In the genomic region with DNA sequence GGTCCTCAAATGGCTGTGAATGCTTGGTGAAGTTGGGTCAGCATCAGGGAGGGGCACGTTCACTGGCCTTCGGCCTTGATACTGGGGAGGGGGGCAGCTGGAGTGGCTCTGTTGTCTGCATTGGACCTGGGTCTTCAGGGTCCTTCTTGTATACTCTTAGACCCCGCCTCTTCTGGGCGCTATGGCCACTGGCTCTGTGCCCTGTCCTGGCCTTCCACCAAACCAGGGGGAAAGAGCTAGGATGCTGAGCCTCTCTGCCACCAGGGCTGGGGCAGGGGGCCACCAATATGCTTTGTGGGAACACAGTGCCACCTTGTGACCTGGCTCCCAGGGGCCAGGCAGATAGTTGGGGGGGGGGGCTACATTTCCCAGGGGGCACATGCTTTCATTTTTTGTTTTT, we compare ENCODE assay signal across 10 mouse cellular contexts.
A peak's percentile ranks its signal among the peaks of the same experiment; 100 is the strongest.
DNase-seq lines count a peak whose midpoint lies in the region; ATAC-seq and TF ChIP-seq lines count a peak whose summit lies in the region.
"Had no signal": no experiment of that assay in that cellular context is flagged by ENCODE, and none has a peak within 500 bp of the region (broad histone marks: within the 10 kb centered on the region; RNA-seq: fewer than 3 reads in every experiment).

No protein-coding gene starts in this region.

- no peak for TF ChIP-seq POLR2A in brain, embryonic 14.5 days (IDR thresholded peaks at IDR 0.05; ENCODE audit: borderline replicate concordance, extremely low read depth, insufficient read depth, insufficient read length, poor library complexity, severe bottlenecking)

- 39% methylated on average over 4 of the region's 4 CpGs for WGBS in heart, embryonic 14.5 days
- WGBS in liver, embryonic 11.5 days = 76% methylated on average over 4 of the region's 4 CpGs

- peak; percentile 93 for DNase-seq in heart, adult 11 months
- no peak for DNase-seq in heart, postnatal 25 days (ENCODE audit: low spot score)
- DNase-seq in brain, embryonic 14.5 days (ENCODE audit: low read depth) = peak; percentile 78
- DNase-seq in liver, embryonic 11.5 days (ENCODE audit: low spot score) = no peak
- DNase-seq in adrenal gland, adult 2 months = no peak
- DNase-seq in thymus, postnatal 36 days = no peak
- no peak for DNase-seq in testis, postnatal 14 days (ENCODE audit: low spot score)
- DNase-seq: adrenal gland, postnatal 10 days had no signal

- peak overlapping the region; percentile 9 to 14; a peak in 1 of 4 replicates for H3K4me3 ChIP-seq in heart, embryonic 14.5 days (ENCODE audit: control insufficient read depth in 1 of 2, insufficient read depth in 1 of 2, low read depth in 1 of 2, low read length in 2 of 2)
- H3K4me3 ChIP-seq in liver, embryonic 11.5 days (ENCODE audit: low read depth, low read length) = no peak overlapping the region
- H3K4me3 ChIP-seq: myocyte had no signal

- peaks cover 67 to 77% of the 10 kb centered on the region in 2 experiments for H3K4me1 ChIP-seq in heart, embryonic 14.5 days (ENCODE audit: control insufficient read depth in 2 of 2, insufficient read depth in 2 of 2, low read length in 2 of 2)
- H3K4me1 ChIP-seq in liver, embryonic 11.5 days (replicated peaks; ENCODE audit: control insufficient read depth, insufficient read depth, low read length) = peaks cover 38% of the 10 kb centered on the region

- peak overlapping the region; percentile 62 for H3K4me2 ChIP-seq in heart, embryonic 14.5 days (ENCODE audit: low read length)
- peak overlapping the region; percentile 52 for H3K4me2 ChIP-seq in liver, embryonic 11.5 days

- H3K27me3 ChIP-seq in heart, embryonic 14.5 days (ENCODE audit: control insufficient read depth, insufficient read depth, low read length) = no peaks in the 10 kb centered on the region
- 0 out of 2 replicates have a peak, but pooled peaks cover 2% of the 10 kb centered on the region for H3K27me3 ChIP-seq in liver, embryonic 11.5 days (replicated peaks; ENCODE audit: control insufficient read depth, insufficient read depth, low read length)

- peak overlapping the region; percentile 56 for H3K9ac ChIP-seq in heart, embryonic 14.5 days (ENCODE audit: low read length)
- H3K9ac ChIP-seq in liver, embryonic 11.5 days (ENCODE audit: low read depth, low read length) = no peak overlapping the region

- TF ChIP-seq CTCF in brain, embryonic 14.5 days (IDR thresholded peaks at IDR 0.05; ENCODE audit: borderline replicate concordance, extremely low read depth, insufficient read depth, insufficient read length) = no peak; the same call in 1 of the 2 replicates

- ATAC-seq in heart, embryonic 14.5 days (ENCODE audit: insufficient number of reproducible peaks, insufficient read depth, low FRiP score, low read depth) = no peak
- ATAC-seq in liver, embryonic 11.5 days (replicated peaks; ENCODE audit: low FRiP score) = no peak; the same call in 1 of the 2 replicates

- no peaks in the 10 kb centered on the region for H3K9me3 ChIP-seq in heart, embryonic 14.5 days (ENCODE audit: control insufficient read depth, low read length)
- H3K9me3 ChIP-seq in liver, embryonic 11.5 days (ENCODE audit: control insufficient read depth, low read length) = no peaks in the 10 kb centered on the region

- peak overlapping the region; percentile 88 to 96 for H3K27ac ChIP-seq in heart, embryonic 14.5 days (replicated peaks in 1 of 2; ENCODE audit: control insufficient read depth in 1 of 2, insufficient read depth in 1 of 2, low read depth in 2 of 2, low read length in 2 of 2)
- H3K27ac ChIP-seq in liver, embryonic 11.5 days (ENCODE audit: low read depth, low read length) = peak overlapping the region; percentile 85; the same call in 1 of the 2 replicates

- no peaks in the 10 kb centered on the region for H3K36me3 ChIP-seq in heart, embryonic 14.5 days (ENCODE audit: control insufficient read depth, insufficient read depth, low read length)
- H3K36me3 ChIP-seq in liver, embryonic 11.5 days (ENCODE audit: control insufficient read depth, insufficient read depth, low read length) = no peaks in the 10 kb centered on the region

- intact Hi-C loops in heart, postnatal 25 days (cut with DNase I) = loop anchor here (5.0 kb wide), 1 partner anchor 89 kb away; no protein-coding TSS in a partner anchor

Comparison
In these comparisons a context has a peak if more than half of its experiments do, and no peak if none do; other contexts are left out.
1. DNase-seq: peak in heart, adult 11 months (single experiment) and brain, embryonic 14.5 days (single experiment); none in heart, postnatal 25 days (single experiment), liver, embryonic 11.5 days (single experiment), adrenal gland, adult 2 months (single experiment), thymus, postnatal 36 days (0 of 2) and testis, postnatal 14 days (single experiment).